Mouse (Mus musculus) kidney, adult 2 months (tissue): Measurements from ENCODE around the gene Zfp42. TPM values are rescaled to one million over a fixed set of nuclear protein-coding genes. Genes with fewer than 3 reads are reported as not detected.
"Not testable (repeated sequence)": the region's sequence is repeated elsewhere in the genome, so short reads cannot be mapped to it uniquely, and the experiment has no call there.

Experiments used
- DNase-seq: peaks from one replicate; pipeline ENCODE4 v3.0.0; 2021
- H3K27ac ChIP-seq: fragments of 200-500 bp; 2 replicates; pipeline ENCODE4 v1.5.1; 2012; ENCODE audit warnings: low read depth, low read length, control low read depth, inconsistent platforms; ENCODE audit not compliant: insufficient read depth
- H3K27me3 ChIP-seq: fragments of 200-500 bp; replicated peaks from 2 replicates; pipeline ENCODE4 v1.6.1; 2012; ENCODE audit warnings: mild to moderate bottlenecking, moderate library complexity, low read length, inconsistent platforms; ENCODE audit not compliant: control insufficient read depth, insufficient read depth
- H3K36me3 ChIP-seq: fragments of 200-500 bp; 2 replicates; pipeline ENCODE4 v1.6.1; 2012; ENCODE audit warnings: mild to moderate bottlenecking, moderate library complexity, low read length, inconsistent platforms; ENCODE audit not compliant: control insufficient read depth, insufficient read depth
- H3K4me1 ChIP-seq: fragments of 200-500 bp; 2 replicates; pipeline ENCODE4 v1.6.1; 2011; ENCODE audit warnings: low read length; ENCODE audit not compliant: control insufficient read depth, insufficient read depth
- H3K4me3 ChIP-seq: fragments of 200-500 bp; 2 replicates; pipeline ENCODE4 v1.5.1; 2011; ENCODE audit warnings: mild to moderate bottlenecking, low read depth, low read length, control low read depth; ENCODE audit not compliant: insufficient read depth
- CTCF ChIP-seq: fragments of 200-500 bp; conservative IDR thresholded peaks from 2 replicates; pipeline ENCODE4 v1.5.1; 2011; ENCODE audit warnings: low read depth, mild to moderate bottlenecking, control low read depth, low read length, moderate library complexity, mixed read lengths; ENCODE audit not compliant: insufficient read depth, insufficient read length
- POLR2A ChIP-seq: fragments of 200-500 bp; IDR thresholded peaks from one replicate; pipeline ENCODE4 v1.6.1; 2011; ENCODE audit warnings: low read depth, low read length, control low read depth
- WGBS: fragments of 180-500 bp; shearing (Covaris S2); methylation state at CpG from one replicate; pipeline ENCODE4 v1.1.7; 2018; 5-methylcytosine and 5-hydroxymethylcytosine counted together
- polyA plus RNA-seq: library from polyadenylated mRNA; depleted of rRNA; stranded (reverse); fragments of >200 nt; gene quantifications from 2 replicates; pipeline ENCODE4 v1.2.3, GENCODE M21; 2012; rRNA removed

Gene Zfp42
- polyA plus RNA-seq = not detected in 2 replicates

- no peak within 1 kb of the TSS for H3K27ac ChIP-seq
- TF ChIP-seq POLR2A (no peak), CTCF (no peak)
- H3K27me3 ChIP-seq = no peaks in the 10 kb centered on the region
- WGBS = 51% methylated on average over 14 of the region's 14 CpGs
- no peaks in the 10 kb centered on the region for H3K36me3 ChIP-seq
- no peak for DNase-seq
- no peaks in the 10 kb centered on the region for H3K4me1 ChIP-seq
- H3K4me3 ChIP-seq = no peak within 1 kb of the TSS
Measured at GRCm38 (mm10) chr8:43306896-43307295, at the start of gene Zfp42. Gene Zfp42 (minus strand): TSS chr8:43306980.

GRCm38 (mm10) chr8:43356069-43356770 lies 49.4 kb upstream of the Zfp42 start:
- 60% methylated on average over 12 of the region's 12 CpGs for WGBS
- TF ChIP-seq CTCF (no peak), POLR2A (no peak)
- Histone ChIP-seq H3K36me3 (no peaks in the 10 kb centered on the region), H3K27ac (no peak overlapping the region), H3K4me3 (no peak overlapping the region), H3K4me1 (no peaks in the 10 kb centered on the region), H3K27me3 (no peaks in the 10 kb centered on the region)
- no peak for DNase-seq

GRCm38 (mm10) chr8:43352241-43352640 lies 45.5 kb upstream of the Zfp42 start:
- H3K4me1 ChIP-seq, H3K36me3 ChIP-seq, DNase-seq, H3K4me3 ChIP-seq, H3K27me3 ChIP-seq, H3K27ac ChIP-seq: not testable (repeated sequence)

GRCm38 (mm10) chr8:43338555-43338954 lies 31.8 kb upstream of the Zfp42 start:
- DNase-seq = no peak
- Histone ChIP-seq H3K27ac (no peak overlapping the region), H3K27me3 (no peaks in the 10 kb centered on the region), H3K4me1 (no peaks in the 10 kb centered on the region), H3K4me3 (no peak overlapping the region), H3K36me3 (no peaks in the 10 kb centered on the region)
- TF ChIP-seq POLR2A (no peak), CTCF (no peak)
- WGBS = 76% methylated on average over 5 of the region's 5 CpGs

- H3K27ac ChIP-seq = no peak overlapping the region
- no peaks in the 10 kb centered on the region for H3K27me3 ChIP-seq
- no peak overlapping the region for H3K4me3 ChIP-seq
- 64% methylated on average over 4 of the region's 4 CpGs for WGBS
- H3K36me3 ChIP-seq = no peaks in the 10 kb centered on the region
- DNase-seq = peak; percentile 6
- TF ChIP-seq CTCF (peak; percentile 47; the same call in 1 of the 2 replicates), POLR2A (no peak)
- no peaks in the 10 kb centered on the region for H3K4me1 ChIP-seq
Measured at GRCm38 (mm10) chr8:43333465-43333864, 26.7 kb upstream of the Zfp42 start.

GRCm38 (mm10) chr8:43331657-43332056 lies 24.9 kb upstream of the Zfp42 start:
- WGBS = 91% methylated on average over 7 of the region's 7 CpGs
- Histone ChIP-seq H3K36me3 (no peaks in the 10 kb centered on the region), H3K27ac (no peak overlapping the region), H3K27me3 (no peaks in the 10 kb centered on the region), H3K4me1 (no peaks in the 10 kb centered on the region), H3K4me3 (no peak overlapping the region)
- DNase-seq = no peak
- TF ChIP-seq POLR2A = no peak
- TF ChIP-seq CTCF = no peak

- no peaks in the 10 kb centered on the region for H3K27me3 ChIP-seq
- no peak for TF ChIP-seq POLR2A
- no peak for TF ChIP-seq CTCF
- H3K27ac ChIP-seq = no peak overlapping the region
- no peaks in the 10 kb centered on the region for H3K4me1 ChIP-seq
- no peak for DNase-seq
- 93% methylated on average over 21 of the region's 21 CpGs for WGBS
- no peaks in the 10 kb centered on the region for H3K36me3 ChIP-seq
- no peak overlapping the region for H3K4me3 ChIP-seq
Measured at GRCm38 (mm10) chr8:43329913-43330705, 23.3 kb upstream of the Zfp42 start.
